In the genomic region with DNA sequence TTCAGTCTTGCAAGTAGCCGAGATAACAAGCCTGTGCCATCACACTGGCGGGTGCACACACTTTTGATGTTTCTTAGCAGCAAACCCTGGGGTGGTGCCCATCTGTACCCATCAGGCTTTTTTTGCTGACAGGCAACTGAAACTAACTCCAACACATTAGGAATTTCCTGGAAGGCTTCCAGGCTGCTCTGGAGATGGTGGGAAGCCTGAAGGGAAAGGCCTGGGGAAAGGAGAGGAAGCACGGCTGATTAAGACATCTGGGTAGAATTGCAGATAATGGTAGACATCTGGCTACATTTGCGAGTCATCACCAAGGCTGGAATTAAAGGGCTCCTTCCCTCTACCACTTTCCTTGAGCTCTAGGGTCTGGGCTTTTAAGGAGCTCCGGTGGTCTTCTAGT, we compare ENCODE assay signal across 19 mouse cellular contexts. TPM values are rescaled to one million over a fixed set of nuclear protein-coding genes. Genes with fewer than 3 reads are reported as not detected.
DNase-seq lines count a peak whose midpoint lies in the region; ATAC-seq lines count a peak whose summit lies in the region.
"Had no signal": no experiment of that assay in that cellular context is flagged by ENCODE, and none has a peak within 500 bp of the region (broad histone marks: within the 10 kb centered on the region; RNA-seq: fewer than 3 reads in every experiment).

No protein-coding gene starts in this region.

- no peak overlapping the region for H3K9ac ChIP-seq in heart, embryonic 12.5 days
- H3K9ac ChIP-seq in lung, embryonic 16.5 days (ENCODE audit: low read length) = no peak overlapping the region
- H3K9ac ChIP-seq: forebrain, embryonic 13.5 days; heart, embryonic 15.5 days; hindbrain, embryonic 15.5 days; limb, embryonic 15.5 days; neural tube, embryonic 12.5 days had no signal

- no peak overlapping the region for H3K27ac ChIP-seq in heart, embryonic 12.5 days (ENCODE audit: poor library complexity, severe bottlenecking)
- 0 out of 2 replicates have a peak overlapping the region, but pooled peaks have one; percentile 39 for H3K27ac ChIP-seq in lung, embryonic 16.5 days (ENCODE audit: low read length)
- H3K27ac ChIP-seq: forebrain, embryonic 13.5 days; heart, embryonic 15.5 days; hindbrain, embryonic 15.5 days; layer of hippocampus, adult 2 months; limb, embryonic 15.5 days; neural tube, embryonic 12.5 days had no signal

- H3K9me3 ChIP-seq in heart, embryonic 12.5 days (replicated peaks) = peaks cover 6% of the 10 kb centered on the region
- H3K9me3 ChIP-seq in lung, embryonic 16.5 days (ENCODE audit: control insufficient read depth, low read length) = no peaks in the 10 kb centered on the region
- H3K9me3 ChIP-seq: forebrain, embryonic 13.5 days; heart, embryonic 15.5 days; hindbrain, embryonic 15.5 days; limb, embryonic 15.5 days; neural tube, embryonic 12.5 days had no signal

- peak; percentile 31 for DNase-seq in heart, postnatal 4 days
- DNase-seq in 3T3-L1 (ENCODE audit: low read depth, low spot score) (peak; percentile 64), MN1 (ENCODE audit: low spot score) (peak; percentile 70)
- no peak for DNase-seq in thymus, adult 18-20 months
- DNase-seq in gastrocnemius, adult 8-10 months (ENCODE audit: low spot score in 2 of 2) = no peak
- DNase-seq: adrenal gland, adult 2 months; cerebellum, adult 11-12 months; thymus, postnatal 36 days had no signal

- H3K4me3 ChIP-seq in heart, embryonic 12.5 days = no peak overlapping the region
- no peak overlapping the region for H3K4me3 ChIP-seq in lung, embryonic 16.5 days (ENCODE audit: low read length)
- H3K4me3 ChIP-seq: forebrain, embryonic 13.5 days; heart, embryonic 15.5 days; hindbrain, embryonic 15.5 days; layer of hippocampus, adult 2 months; limb, embryonic 15.5 days; neural tube, embryonic 12.5 days had no signal

- no peak for ATAC-seq in heart, embryonic 12.5 days (ENCODE audit: insufficient number of reproducible peaks, low FRiP score)
- 0 out of 2 replicates have a peak, but pooled peaks have one; percentile 54 for ATAC-seq in lung, embryonic 16.5 days (ENCODE audit: low read depth)
- ATAC-seq: CD4-positive, CD25-positive, alpha-beta regulatory T cell, adult 4 months; forebrain, embryonic 13.5 days; intestine, postnatal 0 days had no signal

- no peaks in the 10 kb centered on the region for H3K36me3 ChIP-seq in heart, embryonic 12.5 days
- H3K36me3 ChIP-seq in lung, embryonic 16.5 days (ENCODE audit: control insufficient read depth, insufficient read depth, low read length) = no peaks in the 10 kb centered on the region
- H3K36me3 ChIP-seq: G1E; heart, embryonic 15.5 days; hindbrain, embryonic 15.5 days; limb, embryonic 15.5 days; neural tube, embryonic 12.5 days had no signal

- H3K27me3 ChIP-seq in heart, embryonic 12.5 days (replicated peaks) = no peaks in the 10 kb centered on the region
- no peaks in the 10 kb centered on the region for H3K27me3 ChIP-seq in lung, embryonic 16.5 days (ENCODE audit: control insufficient read depth, insufficient read depth, low read depth, low read length)
- H3K27me3 ChIP-seq: forebrain, embryonic 13.5 days; heart, embryonic 15.5 days; hindbrain, embryonic 15.5 days; limb, embryonic 15.5 days; neural tube, embryonic 12.5 days had no signal

- WGBS in heart, embryonic 12.5 days = 62% methylated on average over 5 of the region's 5 CpGs
- WGBS in lung, embryonic 16.5 days = 58% methylated on average over 5 of the region's 5 CpGs

- H3K4me2 ChIP-seq in heart, embryonic 12.5 days = no peak overlapping the region
- no peak overlapping the region for H3K4me2 ChIP-seq in lung, embryonic 16.5 days (ENCODE audit: low read depth, low read length)
- H3K4me2 ChIP-seq: forebrain, embryonic 13.5 days; heart, embryonic 15.5 days; hindbrain, embryonic 15.5 days; limb, embryonic 15.5 days; neural tube, embryonic 12.5 days had no signal

- no peaks in the 10 kb centered on the region for H3K4me1 ChIP-seq in heart, embryonic 12.5 days (replicated peaks)
- H3K4me1 ChIP-seq in lung, embryonic 16.5 days (replicated peaks; ENCODE audit: control insufficient read depth, insufficient read depth, low read length) = no peaks in the 10 kb centered on the region
- H3K4me1 ChIP-seq: forebrain, embryonic 13.5 days; heart, embryonic 15.5 days; limb, embryonic 15.5 days had no signal

RNA-seq across cellular contexts. Expression of a gene that starts 47.6 kb away (rescaled TPM):
- 10 to 100 TPM; 23.8 to 26.0 TPM for total RNA-seq in heart, postnatal 4 days (2021)
- polyA plus RNA-seq in heart, embryonic 12.5 days (2016; fragmentation: Nextera tagmentation; extraction: Ambion mirVana) = 15.0 and 17.6 TPM in 2 replicates
- polyA plus RNA-seq in lung, embryonic 16.5 days (2015; fragmentation: Nextera tagmentation; extraction: Ambion mirVana) = 15.8 and 16.2 TPM in 2 replicates
- 10 to 100 TPM; 15.8 to 22.5 (median 17.7) TPM for total RNA-seq in gastrocnemius, adult 8-10 months (2022)

Comparison
In these comparisons a context has a peak if more than half of its experiments do, and no peak if none do; other contexts are left out.
1. DNase-seq: peak in heart, postnatal 4 days (single experiment), 3T3-L1 (single experiment) and MN1 (single experiment); none in thymus, adult 18-20 months (0 of 2) and gastrocnemius, adult 8-10 months (0 of 2).